Mouse (Mus musculus) bone marrow macrophage, adult 2 months (primary cell): Measurements from ENCODE around the gene Gstcd.

Experiments used
- CTCF ChIP-seq: IDR thresholded peaks from 2 replicates; pipeline ENCODE4 v1.5.1; 2012; ENCODE audit warnings: low read depth, mild to moderate bottlenecking, low read length, moderate library complexity
- POLR2A ChIP-seq: IDR thresholded peaks from 2 replicates; pipeline ENCODE4 v1.6.1; 2012; ENCODE audit warnings: mild to moderate bottlenecking, low read depth, low read length, borderline replicate concordance

DNA sequence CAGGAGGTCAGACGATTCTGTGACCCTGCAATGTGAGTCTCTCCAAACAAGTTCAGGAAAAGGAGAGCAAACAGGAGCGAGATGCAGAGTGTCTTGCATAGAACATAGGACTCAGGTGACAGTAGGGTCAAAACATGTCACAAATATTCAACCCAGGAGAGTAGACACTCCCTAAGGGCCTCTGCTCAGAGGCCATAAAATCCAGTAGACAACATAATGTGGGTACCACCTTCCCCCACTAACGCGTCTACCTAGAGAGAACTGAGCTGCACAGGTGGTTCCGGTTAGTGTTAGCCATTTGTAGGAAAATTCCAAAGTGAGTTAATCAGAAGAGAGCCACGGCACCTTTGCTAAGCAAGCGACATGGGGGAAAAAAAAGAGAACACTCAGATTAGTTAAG is 147.6 kb downstream of the Gstcd start:
- TF ChIP-seq POLR2A = no peak
- no peak for TF ChIP-seq CTCF
